In the genomic region with DNA sequence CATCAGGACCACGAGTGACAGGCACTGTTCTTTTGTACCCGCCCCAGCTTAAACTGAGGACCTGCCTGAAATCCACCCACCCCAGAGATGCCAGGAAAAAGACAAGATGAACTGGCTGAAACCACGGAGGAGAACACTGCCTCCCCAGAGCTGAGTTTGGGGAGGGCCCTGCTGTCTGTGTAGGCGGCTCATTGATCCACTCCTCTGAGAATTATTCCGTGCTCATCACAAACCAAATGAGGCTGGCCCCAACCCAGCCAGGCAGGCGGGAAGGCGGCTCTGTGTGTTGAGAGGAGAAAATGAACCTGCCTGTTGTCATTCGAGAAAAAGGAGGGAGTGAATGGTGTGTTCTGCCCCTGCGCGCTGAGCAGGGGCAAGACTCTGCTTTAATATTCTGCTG, we compare ENCODE assay signal across 8 mouse cellular contexts. TPM values are rescaled to one million over a fixed set of nuclear protein-coding genes. Genes with fewer than 3 reads are reported as not detected.
A peak's percentile ranks its signal among the peaks of the same experiment; 100 is the strongest.
DNase-seq lines count a peak whose midpoint lies in the region; ATAC-seq lines count a peak whose summit lies in the region.

No protein-coding gene starts in this region.

- DNase-seq in cerebellum, adult 18-20 months, result peak; percentile 37 to 38
- DNase-seq in cerebellum, adult 11-12 months, result no peak
- DNase-seq in cerebellum, postnatal 10 days, result peak; percentile 68 to 70
- peak; percentile 35 for DNase-seq in hindbrain, embryonic 11.5 days (ENCODE audit: low spot score)
- no peak for DNase-seq in lung, adult 18-20 months
- DNase-seq in adrenal gland, adult 18-20 months (ENCODE audit: low spot score in 2 of 2), result no peak
- DNase-seq in spleen, adult 12 weeks (ENCODE audit: low spot score), result no peak

- no peak for ATAC-seq in hindbrain, embryonic 11.5 days (ENCODE audit: low FRiP score)
- ATAC-seq in midbrain, embryonic 12.5 days (ENCODE audit: low FRiP score, low read depth), result no peak

- 0 out of 2 replicates have a peak overlapping the region, but pooled peaks have one; percentile 17 for H3K27ac ChIP-seq in hindbrain, embryonic 11.5 days (ENCODE audit: low read depth, low read length)
- H3K27ac ChIP-seq in midbrain, embryonic 12.5 days (replicated peaks), result peak overlapping the region; percentile 79; the same call in 1 of the 2 replicates

- H3K27me3 ChIP-seq in hindbrain, embryonic 11.5 days (ENCODE audit: control insufficient read depth, insufficient read depth, low read length), result peaks cover 40% of the 10 kb centered on the region
- peaks cover 83% of the 10 kb centered on the region for H3K27me3 ChIP-seq in midbrain, embryonic 12.5 days

- no peaks in the 10 kb centered on the region for H3K36me3 ChIP-seq in hindbrain, embryonic 11.5 days (ENCODE audit: control insufficient read depth, insufficient read depth, low read length)
- H3K36me3 ChIP-seq in midbrain, embryonic 12.5 days, result no peaks in the 10 kb centered on the region

- 0 out of 2 replicates have a peak overlapping the region, but pooled peaks have one; percentile 11 for H3K9ac ChIP-seq in hindbrain, embryonic 11.5 days (ENCODE audit: low read depth, low read length)
- H3K9ac ChIP-seq in midbrain, embryonic 12.5 days (replicated peaks), result peak overlapping the region; percentile 95

- 9% methylated on average over 10 of the region's 10 CpGs for WGBS in hindbrain, embryonic 11.5 days
- WGBS in midbrain, embryonic 12.5 days, result 6% methylated on average over 10 of the region's 10 CpGs

- H3K4me3 ChIP-seq in hindbrain, embryonic 11.5 days (ENCODE audit: low read depth, low read length), result peak overlapping the region; percentile 81
- H3K4me3 ChIP-seq in midbrain, embryonic 12.5 days, result peak overlapping the region; percentile 91

- peaks cover 8% of the 10 kb centered on the region; the same call in 1 of the 2 replicates for H3K4me1 ChIP-seq in hindbrain, embryonic 11.5 days (replicated peaks; ENCODE audit: control insufficient read depth, insufficient read depth, low read length)
- peaks cover 29% of the 10 kb centered on the region for H3K4me1 ChIP-seq in midbrain, embryonic 12.5 days

- H3K9me3 ChIP-seq in hindbrain, embryonic 11.5 days (ENCODE audit: control insufficient read depth, low read length), result no peaks in the 10 kb centered on the region
- H3K9me3 ChIP-seq in midbrain, embryonic 12.5 days, result no peaks in the 10 kb centered on the region

- peak overlapping the region; percentile 100 for H3K4me2 ChIP-seq in hindbrain, embryonic 11.5 days (replicated peaks; ENCODE audit: low read depth, low read length)
- H3K4me2 ChIP-seq in midbrain, embryonic 12.5 days (replicated peaks), result peak overlapping the region; percentile 98

RNA-seq across cellular contexts. Expression of gene Ephb1, which starts 2.8 kb away (rescaled TPM):
- polyA plus RNA-seq in hindbrain, embryonic 11.5 days (2014; fragmentation: Nextera tagmentation; extraction: Ambion mirVana), result 16.5 and 18.3 TPM in 2 replicates
- 29.9 and 36.7 TPM in 2 replicates for polyA plus RNA-seq in midbrain, embryonic 12.5 days (2016; fragmentation: Nextera tagmentation; extraction: Ambion mirVana)
- total RNA-seq in adrenal gland, adult 18-20 months (2021), result 1 to 10 TPM; 1.8 to 2.1 TPM

Comparison
In these comparisons a context has a peak if more than half of its experiments do, and no peak if none do; other contexts are left out.
1. DNase-seq: peak in cerebellum, adult 18-20 months (2 of 2), cerebellum, postnatal 10 days (2 of 2) and hindbrain, embryonic 11.5 days (single experiment); none in cerebellum, adult 11-12 months (single experiment), lung, adult 18-20 months (0 of 2), adrenal gland, adult 18-20 months (0 of 2) and spleen, adult 12 weeks (single experiment).